Mouse (Mus musculus) liver, embryonic 14.5 days (tissue): ENCODE results near the gene Ankrd34b. TPM values are rescaled to one million over a fixed set of nuclear protein-coding genes. Genes with fewer than 3 reads are reported as not detected.

Source experiments
- ATAC-seq: fragments of 200-750 bp; cut with Nextera tagmentation; 2 replicates; pipeline ENCODE4 v1.8.0; 2017; ENCODE audit warnings: moderate number of reproducible peaks, mild to moderate bottlenecking, moderate library complexity; ENCODE audit not compliant: insufficient read depth
- DNase-seq, 3 experiments: peaks; one replicate each; pipeline ENCODE4 v3.0.0-alpha.2; 2012 to 2013; ENCODE audit warnings: low read depth in 3 of 3, low spot score in 3 of 3
- H3K27ac ChIP-seq: fragments of 300-500 bp; sonication (generic); 2 replicates; pipeline ENCODE4 v1.5.1; 2014; ENCODE audit warnings: moderate library complexity, mild to moderate bottlenecking, control low read depth, inconsistent platforms
- H3K27me3 ChIP-seq: fragments of 300-500 bp; sonication (generic); 2 replicates; pipeline ENCODE4 v1.6.1; 2014; ENCODE audit warnings: mild to moderate bottlenecking, low read length, moderate library complexity; ENCODE audit not compliant: control insufficient read depth, insufficient read depth
- H3K36me3 ChIP-seq: fragments of 300-500 bp; sonication (generic); replicated peaks from 2 replicates; pipeline ENCODE4 v1.6.1; 2014; ENCODE audit warnings: low read depth; ENCODE audit not compliant: control insufficient read depth, insufficient read depth
- H3K4me1 ChIP-seq, 2 experiments: fragments of 200-500 bp in 1 of 2; fragments of 300-500 bp in 1 of 2; sonication (generic) in 1 of 2; replicated peaks; 2 replicates each; pipeline ENCODE4 v1.6.1; 2012 to 2014; ENCODE audit warnings: antibody characterized with exemption in 1 of 2, inconsistent platforms in 1 of 2, low read length in 1 of 2; ENCODE audit not compliant: control insufficient read depth in 2 of 2, insufficient read depth in 2 of 2
- H3K4me2 ChIP-seq: fragments of 300-500 bp; sonication (generic); 2 replicates; pipeline ENCODE4 v1.6.1; 2014; ENCODE audit warnings: low read depth, mild to moderate bottlenecking, control low read depth, moderate library complexity
- H3K4me3 ChIP-seq, 2 experiments: fragments of 200-500 bp in 1 of 2; fragments of 300-500 bp in 1 of 2; sonication (generic) in 1 of 2; 2 replicates each; pipeline ENCODE4 v1.5.1; 2012 to 2014; ENCODE audit warnings: low read depth in 2 of 2, low read length in 2 of 2, mild to moderate bottlenecking in 2 of 2, control low read depth in 1 of 2, inconsistent platforms in 1 of 2, moderate library complexity in 1 of 2; ENCODE audit not compliant: insufficient read depth in 1 of 2
- H3K9ac ChIP-seq: fragments of 300-500 bp; sonication (generic); replicated peaks from 2 replicates; pipeline ENCODE4 v1.6.1; 2014; ENCODE audit warnings: mild to moderate bottlenecking, control low read depth, moderate library complexity
- H3K9me3 ChIP-seq: fragments of 300-500 bp; sonication (generic); 2 replicates; pipeline ENCODE4 v1.6.1; 2016; ENCODE audit warnings: low read length, mixed read lengths; ENCODE audit not compliant: control insufficient read depth
- CTCF ChIP-seq: IDR thresholded peaks from 2 replicates; pipeline ENCODE4 v1.5.1; 2016; ENCODE audit warnings: antibody characterized with exemption, low read depth, control low read depth
- EP300 ChIP-seq: IDR thresholded peaks from 2 replicates; pipeline ENCODE4 v1.6.1; 2016; ENCODE audit warnings: antibody characterized with exemption, low read depth
- WGBS: fragments of 180-500 bp; shearing (Covaris S2); extraction: QIAGEN DNeasy Blood & Tissue Kit; methylation state at CpG from one replicate; pipeline ENCODE4 v1.1.7; 2014; ENCODE audit not compliant: insufficient replicate concordance; 5-methylcytosine and 5-hydroxymethylcytosine counted together
- polyA plus RNA-seq, 2 experiments: library from polyadenylated mRNA; depleted of rRNA in 1 of 2; stranded (reverse) in 1 of 2; unstranded in 1 of 2; fragments of >200 nt; fragmentation: Nextera tagmentation in 1 of 2; extraction: Ambion mirVana in 1 of 2; gene quantifications; 2 replicates each; pipeline versions ENCODE4 v1.2.1 to v1.2.3; 2012 to 2014

The Ankrd34b gene
- polyA plus RNA-seq, 2 experiments, result not detected

- Histone ChIP-seq H3K27ac (no peak overlapping the region), H3K4me2 (no peak overlapping the region), H3K4me3 (no peak overlapping the region), H3K9me3 (no peaks in the 10 kb centered on the region), H3K4me1 (no peaks in the 10 kb centered on the region), H3K36me3 (no peaks in the 10 kb centered on the region), H3K27me3 (no peaks in the 10 kb centered on the region), H3K9ac (no peak overlapping the region)
- DNase-seq (no peak), ATAC-seq (no peak)
- no peak for TF ChIP-seq EP300
- no peak for TF ChIP-seq CTCF
- 46% methylated on average over 3 of the region's 3 CpGs for WGBS
Observed at GRCm38 (mm10) chr13:92403496-92403895, 22.2 kb upstream of the Ankrd34b start.

DNA sequence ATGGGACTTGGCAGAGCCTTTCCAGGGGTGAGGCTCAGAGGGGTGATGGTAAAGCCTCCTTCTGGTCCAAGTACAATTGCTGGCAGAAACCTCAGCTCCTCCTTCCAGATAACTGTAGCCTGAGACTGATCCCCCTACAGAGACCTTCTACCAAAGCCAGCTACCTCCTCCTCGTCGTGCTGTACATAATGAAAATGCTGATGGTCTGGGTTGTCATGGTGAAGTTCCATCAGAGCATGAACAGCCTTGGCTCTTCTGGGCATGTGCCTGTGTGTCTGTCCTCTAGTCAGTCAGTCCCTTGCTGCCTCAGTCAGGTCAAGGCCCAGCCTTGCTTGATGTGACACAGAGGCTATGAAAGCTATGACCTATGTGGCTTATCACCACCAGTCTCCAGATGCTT, 15.2 kb upstream of the Ankrd34b start:
- ATAC-seq (no peak), DNase-seq (no peak)
- H3K36me3 ChIP-seq, result no peaks in the 10 kb centered on the region
- TF ChIP-seq CTCF (no peak), EP300 (no peak)
- no peaks in the 10 kb centered on the region for H3K27me3 ChIP-seq
- H3K9ac ChIP-seq, result no peak overlapping the region
- no peaks in the 10 kb centered on the region for H3K9me3 ChIP-seq
- H3K27ac ChIP-seq, result no peak overlapping the region
- no peak overlapping the region for H3K4me2 ChIP-seq
- no peak overlapping the region for H3K4me3 ChIP-seq
- no peaks in the 10 kb centered on the region for H3K4me1 ChIP-seq
- WGBS, result 64% methylated on average over 2 of the region's 2 CpGs

GRCm38 (mm10) chr13:92419630-92420029, 6.1 kb upstream of the Ankrd34b start:
- no peak for DNase-seq
- no peak for ATAC-seq
- 63% methylated on average over 11 of the region's 11 CpGs for WGBS
- Histone ChIP-seq H3K27ac (no peak overlapping the region), H3K4me2 (no peak overlapping the region), H3K9ac (no peak overlapping the region), H3K4me3 (no peak overlapping the region), H3K36me3 (no peaks in the 10 kb centered on the region), H3K27me3 (peaks cover 2% of the 10 kb centered on the region), H3K9me3 (no peaks in the 10 kb centered on the region), H3K4me1 (no peaks in the 10 kb centered on the region)
- TF ChIP-seq CTCF, result no peak
- no peak for TF ChIP-seq EP300

GRCm38 (mm10) chr13:92423711-92424110, 2.0 kb upstream of the Ankrd34b start:
- H3K9me3 ChIP-seq, result no peaks in the 10 kb centered on the region
- TF ChIP-seq EP300 (no peak), CTCF (no peak)
- 28% methylated on average over 3 of the region's 3 CpGs for WGBS
- H3K27ac ChIP-seq, result no peak overlapping the region
- H3K4me3 ChIP-seq, result no peak overlapping the region
- DNase-seq, result no peak
- H3K4me1 ChIP-seq, result no peaks in the 10 kb centered on the region
- peaks cover 38% of the 10 kb centered on the region for H3K27me3 ChIP-seq
- no peak overlapping the region for H3K9ac ChIP-seq
- ATAC-seq, result no peak
- no peak overlapping the region for H3K4me2 ChIP-seq
- H3K36me3 ChIP-seq, result no peaks in the 10 kb centered on the region

GRCm38 (mm10) chr13:92426294-92427051, 777 bp downstream of the Ankrd34b start:
- H3K9ac ChIP-seq, result no peak overlapping the region
- 2% methylated on average over 89 of the region's 92 CpGs for WGBS
- peak overlapping the region; percentile 15 to 37 for H3K4me3 ChIP-seq
- ATAC-seq, result no peak
- H3K27ac ChIP-seq, result no peak overlapping the region
- no peak for TF ChIP-seq CTCF
- no peak for TF ChIP-seq EP300
- H3K27me3 ChIP-seq, result peaks cover 40% of the 10 kb centered on the region
- peak overlapping the region; percentile 37 for H3K4me2 ChIP-seq
- no peaks in the 10 kb centered on the region for H3K36me3 ChIP-seq
- no peak for DNase-seq
- no peaks in the 10 kb centered on the region for H3K9me3 ChIP-seq
- H3K4me1 ChIP-seq, result no peaks in the 10 kb centered on the region
